Comparison of ENCODE assay signal across 10 mouse cellular contexts in the genomic region with DNA sequence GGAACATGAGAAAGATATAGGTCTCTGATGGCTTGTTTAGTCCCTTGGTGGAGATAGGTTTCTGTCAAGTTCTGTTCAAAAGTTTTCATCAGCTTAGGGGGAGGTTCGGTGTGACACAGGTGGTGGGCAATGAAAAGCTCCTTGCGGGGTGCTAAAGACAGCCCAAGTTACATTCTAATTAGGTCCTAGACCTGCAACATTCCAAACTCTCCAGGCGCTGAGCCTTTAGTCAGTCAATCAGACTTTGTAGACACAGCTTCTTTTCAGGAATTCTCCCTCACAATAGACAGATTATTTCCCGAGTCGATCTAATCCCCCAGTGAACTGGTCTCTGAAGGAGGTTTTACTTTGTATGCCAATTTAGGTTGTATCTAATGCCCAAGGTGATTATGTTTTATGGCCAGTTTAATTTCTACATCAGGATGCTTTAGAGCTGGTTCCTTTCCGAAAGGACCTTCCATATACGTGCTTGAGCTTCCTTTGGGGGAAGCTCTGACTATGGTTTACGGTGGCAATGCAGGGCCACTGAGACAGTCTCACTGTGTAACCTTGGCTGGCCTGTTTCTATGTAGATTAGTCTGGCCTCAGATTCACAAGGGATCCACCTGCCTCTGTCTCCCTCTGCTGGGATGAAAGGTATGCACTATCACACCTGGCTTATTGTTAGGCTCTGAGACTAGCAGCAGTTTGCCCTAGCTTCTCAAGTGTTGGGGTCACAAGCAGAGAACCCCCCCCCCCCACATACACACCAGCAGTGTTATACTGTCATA. TPM values are rescaled to one million over a fixed set of nuclear protein-coding genes. Genes with fewer than 3 reads are reported as not detected.
DNase-seq lines count a peak whose midpoint lies in the region; ATAC-seq and TF ChIP-seq lines count a peak whose summit lies in the region.
"Had no signal": no experiment of that assay in that cellular context is flagged by ENCODE, and none has a peak within 500 bp of the region (broad histone marks: within the 10 kb centered on the region; RNA-seq: fewer than 3 reads in every experiment).

No protein-coding gene starts in this region.

- no peak for ATAC-seq in kidney, embryonic 14.5 days (ENCODE audit: low FRiP score, low TSS enrichment)

- H3K4me2 ChIP-seq in kidney, embryonic 14.5 days (replicated peaks; ENCODE audit: low read depth, low read length), result no peak overlapping the region
- H3K4me2 ChIP-seq: liver, embryonic 15.5 days had no signal

- TF ChIP-seq POLR2A in kidney, adult 2 months (IDR thresholded peaks at IDR 0.05; ENCODE audit: low read depth, low read length), result no peak

- peak; percentile 25 for DNase-seq in kidney, adult 2 months
- peak; percentile 41 for DNase-seq in urinary bladder, postnatal 14 days (ENCODE audit: low spot score)
- no peak for DNase-seq in urinary bladder, postnatal 36 days (ENCODE audit: low spot score in 2 of 2)
- DNase-seq in embryo, embryonic 9.5 days (ENCODE audit: extremely low spot score), result peak; percentile 28
- DNase-seq in left cerebral cortex, postnatal 10 days (ENCODE audit: extremely low spot score in 1 of 2, low spot score in 2 of 2), result no peak
- no peak for DNase-seq in limb, embryonic 10.5 days (ENCODE audit: low spot score)
- DNase-seq in adrenal gland, postnatal 36 days, result no peak

- H3K4me3 ChIP-seq in kidney, adult 2 months (ENCODE audit: insufficient read depth, low read depth, low read length), result no peak overlapping the region
- no peak overlapping the region for H3K4me3 ChIP-seq in kidney, embryonic 14.5 days (ENCODE audit: low read length)
- no peak overlapping the region for H3K4me3 ChIP-seq in limb, embryonic 10.5 days
- H3K4me3 ChIP-seq: liver, embryonic 15.5 days had no signal

- TF ChIP-seq CTCF in kidney, adult 2 months (conservative IDR thresholded peaks at IDR 0.05; ENCODE audit: insufficient read depth, insufficient read length, low read depth, low read length), result peak; percentile 55

- no peaks in the 10 kb centered on the region for H3K4me1 ChIP-seq in kidney, adult 2 months (ENCODE audit: control insufficient read depth, insufficient read depth, low read length)
- H3K4me1 ChIP-seq in kidney, embryonic 14.5 days (ENCODE audit: control insufficient read depth, insufficient read depth, low read length), result no peaks in the 10 kb centered on the region
- peaks cover 4% of the 10 kb centered on the region; the same call in 1 of the 2 replicates for H3K4me1 ChIP-seq in limb, embryonic 10.5 days

- no peaks in the 10 kb centered on the region for H3K27me3 ChIP-seq in kidney, adult 2 months (replicated peaks; ENCODE audit: control insufficient read depth, insufficient read depth, low read length)
- H3K27me3 ChIP-seq in kidney, embryonic 14.5 days (ENCODE audit: control insufficient read depth, insufficient read depth, low read length), result no peaks in the 10 kb centered on the region
- no peaks in the 10 kb centered on the region for H3K27me3 ChIP-seq in limb, embryonic 10.5 days (ENCODE audit: low read depth, poor library complexity, severe bottlenecking)
- H3K27me3 ChIP-seq: liver, embryonic 15.5 days had no signal

- no peak overlapping the region for H3K9ac ChIP-seq in kidney, embryonic 14.5 days (ENCODE audit: low read depth, low read length)
- H3K9ac ChIP-seq: liver, embryonic 15.5 days had no signal

- no peaks in the 10 kb centered on the region for H3K9me3 ChIP-seq in kidney, embryonic 14.5 days (ENCODE audit: control insufficient read depth, low read length)
- no peaks in the 10 kb centered on the region for H3K9me3 ChIP-seq in limb, embryonic 10.5 days (replicated peaks)
- H3K9me3 ChIP-seq: liver, embryonic 15.5 days had no signal

- H3K36me3 ChIP-seq in kidney, adult 2 months (ENCODE audit: control insufficient read depth, insufficient read depth, low read length), result no peaks in the 10 kb centered on the region
- no peaks in the 10 kb centered on the region for H3K36me3 ChIP-seq in kidney, embryonic 14.5 days (ENCODE audit: control insufficient read depth, insufficient read depth, low read length)
- H3K36me3 ChIP-seq in limb, embryonic 10.5 days, result no peaks in the 10 kb centered on the region
- H3K36me3 ChIP-seq: liver, embryonic 15.5 days had no signal

- WGBS in kidney, adult 2 months, result 39% methylated on average over 8 of the region's 8 CpGs
- 18% methylated on average over 8 of the region's 8 CpGs for WGBS in kidney, embryonic 14.5 days
- WGBS in limb, embryonic 10.5 days, result 15% methylated on average over 8 of the region's 8 CpGs

- intact Hi-C loops in left cerebral cortex, postnatal 10 days (cut with DNase I), result no loop called here

- H3K27ac ChIP-seq in kidney, adult 2 months (ENCODE audit: insufficient read depth, low read depth, low read length), result no peak overlapping the region
- no peak overlapping the region for H3K27ac ChIP-seq in kidney, embryonic 14.5 days (ENCODE audit: low read depth, low read length)
- no peak overlapping the region for H3K27ac ChIP-seq in limb, embryonic 10.5 days
- H3K27ac ChIP-seq: liver, embryonic 15.5 days had no signal

RNA-seq across cellular contexts. Expression of a gene that starts 11.1 kb away (rescaled TPM):
- 111 and 114 TPM in 2 replicates for polyA plus RNA-seq in kidney, adult 2 months (2012; rRNA removed)
- 83.9 and 91.6 TPM in 2 replicates for polyA plus RNA-seq in kidney, embryonic 14.5 days (2014; fragmentation: Nextera tagmentation; extraction: Ambion mirVana)
- 100 to 1,000 TPM; 127 to 143 TPM for total RNA-seq in left cerebral cortex, postnatal 10 days (2021)
- 44.1 and 67.0 TPM in 2 replicates for polyA plus RNA-seq in limb, embryonic 10.5 days (2016; fragmentation: Nextera tagmentation; extraction: Ambion mirVana)
- total RNA-seq in adrenal gland, postnatal 36 days (2021), result 100 to 1,000 TPM; 155 to 187 TPM

RNA-seq across cellular contexts. Expression of a gene that starts 11.2 kb away (rescaled TPM):
- 23.1 and 35.1 TPM in 2 replicates for polyA plus RNA-seq in kidney, adult 2 months (2012; rRNA removed)
- polyA plus RNA-seq in kidney, embryonic 14.5 days (2014; fragmentation: Nextera tagmentation; extraction: Ambion mirVana), result 154 and 186 TPM in 2 replicates
- 100 to 1,000 TPM; 134 to 138 TPM for total RNA-seq in left cerebral cortex, postnatal 10 days (2021)
- 218 and 228 TPM in 2 replicates for polyA plus RNA-seq in limb, embryonic 10.5 days (2016; fragmentation: Nextera tagmentation; extraction: Ambion mirVana)
- 10 to 100 TPM; 87.3 to 96.5 TPM for total RNA-seq in adrenal gland, postnatal 36 days (2021)

RNA-seq across cellular contexts. Expression of a gene that starts 33.2 kb away (rescaled TPM):
- polyA plus RNA-seq in kidney, adult 2 months (2012; rRNA removed), result not detected in 2 replicates
- polyA plus RNA-seq in kidney, embryonic 14.5 days (2014; fragmentation: Nextera tagmentation; extraction: Ambion mirVana), result not detected in 2 replicates
- total RNA-seq in left cerebral cortex, postnatal 10 days (2021), result not detected
- polyA plus RNA-seq in limb, embryonic 10.5 days (2016; fragmentation: Nextera tagmentation; extraction: Ambion mirVana), result not detected in 2 replicates
- 1 to 10 TPM in 1 of 2 experiments, not detected in 1; 6.0 TPM for total RNA-seq in adrenal gland, postnatal 36 days (2021)
- total RNA-seq: hematopoietic stem cell, adult 5-6 weeks had no signal
- polyA plus RNA-seq: liver, embryonic 15.5 days had no signal

Comparison
In these comparisons a context has a peak if more than half of its experiments do, and no peak if none do; other contexts are left out.
1. DNase-seq: peak in kidney, adult 2 months (single experiment), urinary bladder, postnatal 14 days (single experiment) and embryo, embryonic 9.5 days (single experiment); none in urinary bladder, postnatal 36 days (0 of 2), left cerebral cortex, postnatal 10 days (0 of 2), limb, embryonic 10.5 days (single experiment) and adrenal gland, postnatal 36 days (0 of 2).